Mouse (Mus musculus) ES-E14 (cell line): ENCODE results near the gene Cdc6. TPM values are rescaled to one million over a fixed set of nuclear protein-coding genes. Genes with fewer than 3 reads are reported as not detected.

ENCODE experiments used
- DNase-seq: peaks from one replicate; pipeline ENCODE4 v3.0.0-alpha.2; 2013; ENCODE audit warnings: low read depth, low spot score
- H3K27ac ChIP-seq: 2 replicates; pipeline ENCODE4 v1.5.1; 2012; ENCODE audit warnings: low read depth, mild to moderate bottlenecking, low read length, moderate library complexity, mixed read lengths; ENCODE audit not compliant: poor library complexity, insufficient read depth, severe bottlenecking
- H3K36me3 ChIP-seq: 2 replicates; pipeline ENCODE4 v1.6.1; 2012; ENCODE audit warnings: mild to moderate bottlenecking, low read length, moderate library complexity, mixed read lengths; ENCODE audit not compliant: control insufficient read depth, poor library complexity, insufficient read depth, severe bottlenecking
- H3K4me1 ChIP-seq, 2 experiments: fragments of 150-350 bp in 1 of 2; sonication (generic) in 1 of 2; 2 replicates each; pipeline ENCODE4 v1.6.1; 2012; ENCODE audit warnings: low read length in 2 of 2, mild to moderate bottlenecking in 1 of 2, mixed read lengths in 1 of 2; ENCODE audit not compliant: control insufficient read depth in 2 of 2, insufficient read depth in 2 of 2, poor library complexity in 1 of 2
- H3K4me3 ChIP-seq, 2 experiments: fragments of 150-350 bp in 1 of 2; sonication (generic) in 1 of 2; 2 replicates each; pipeline ENCODE4 v1.5.1; 2012; ENCODE audit warnings: low read length in 2 of 2, low read depth in 1 of 2, mild to moderate bottlenecking in 1 of 2, mixed read lengths in 1 of 2; ENCODE audit not compliant: insufficient read depth in 1 of 2, poor library complexity in 1 of 2, severe bottlenecking in 1 of 2
- H3K9ac ChIP-seq: 2 replicates; pipeline ENCODE4 v1.6.1; 2012; ENCODE audit warnings: low read depth, mild to moderate bottlenecking, low read length, mixed read lengths; ENCODE audit not compliant: poor library complexity, insufficient read depth, severe bottlenecking
- H3K9me3 ChIP-seq: fragments of 150-350 bp; sonication (generic); 2 replicates; pipeline ENCODE4 v1.6.1; 2012; ENCODE audit warnings: low read depth, mild to moderate bottlenecking, low read length; ENCODE audit not compliant: control insufficient read depth, insufficient read depth
- CHD2 ChIP-seq: IDR thresholded peaks from 2 replicates; pipeline ENCODE4 v1.6.1; 2014; ENCODE audit warnings: mild to moderate bottlenecking, low read depth, low read length, inconsistent platforms
- HCFC1 ChIP-seq: IDR thresholded peaks from 2 replicates; pipeline ENCODE4 v1.6.1; 2012; ENCODE audit warnings: low read length, inconsistent platforms, borderline replicate concordance; ENCODE audit not compliant: insufficient read depth
- MAFK ChIP-seq: IDR thresholded peaks from 2 replicates; pipeline ENCODE4 v1.6.1; 2014; ENCODE audit warnings: mild to moderate bottlenecking, low read depth, low read length, inconsistent platforms; ENCODE audit not compliant: insufficient read depth
- ZC3H11A ChIP-seq: IDR thresholded peaks from 2 replicates; pipeline ENCODE4 v1.6.1; 2012; ENCODE audit warnings: low read depth, mild to moderate bottlenecking, inconsistent platforms, low read length, borderline replicate concordance
- ZNF384 ChIP-seq: IDR thresholded peaks from 2 replicates; pipeline ENCODE4 v1.6.1; 2012; ENCODE audit warnings: low read depth, low read length, inconsistent platforms
- in situ Hi-C, 2 experiments: fragments of 600-800 bp; cut with MboI; formaldehyde crosslinking; loops; one replicate each; pipeline ENCODE4 v1.15.1; 2025; ENCODE audit warnings: low sequenced_read_pairs in 2 of 2, inconsistent platforms in 1 of 2; ENCODE audit not compliant: unreplicated experiment in 2 of 2
- total RNA-seq: library from RNA; depleted of rRNA; stranded (reverse); fragments of 300-350 nt; gene quantifications from 2 replicates; pipeline ENCODE4 v1.2.3, GENCODE M21; 2012

Cdc6 gene
- total RNA-seq, 1 experiment, result 51.3 TPM

- no peak overlapping the region for H3K9ac ChIP-seq
- H3K36me3 ChIP-seq, result 0 out of 2 replicates have a peak, but pooled peaks cover 4% of the 10 kb centered on the region
- no peak for DNase-seq
- H3K4me1 ChIP-seq, result peaks cover 2 to 9% of the 10 kb centered on the region in 2 experiments; a peak in 1 of 4 replicates
- H3K27ac ChIP-seq, result no peak overlapping the region
- no peaks in the 10 kb centered on the region for H3K9me3 ChIP-seq
- in situ Hi-C loops, result no loop called here
- TF ChIP-seq MAFK (no peak), ZNF384 (no peak), ZC3H11A (no peak), CHD2 (no peak), HCFC1 (no peak)
- no peak overlapping the region for H3K4me3 ChIP-seq
Measured at GRCm38 (mm10) chr11:98871416-98871815, 36.2 kb upstream of the Cdc6 start.

GRCm38 (mm10) chr11:98872040-98872439 is 35.6 kb upstream of the Cdc6 start:
- no peak for DNase-seq
- H3K9me3 ChIP-seq, result no peaks in the 10 kb centered on the region
- no peak overlapping the region for H3K4me3 ChIP-seq
- in situ Hi-C loops, result no loop called here
- H3K4me1 ChIP-seq, result peaks cover 2 to 10% of the 10 kb centered on the region in 2 experiments; a peak in 1 of 4 replicates
- TF ChIP-seq ZC3H11A (no peak), HCFC1 (no peak), MAFK (no peak), CHD2 (no peak), ZNF384 (no peak)
- no peak overlapping the region for H3K27ac ChIP-seq
- 0 out of 2 replicates have a peak, but pooled peaks cover 4% of the 10 kb centered on the region for H3K36me3 ChIP-seq
- H3K9ac ChIP-seq, result no peak overlapping the region

GRCm38 (mm10) chr11:98873900-98874299 is 33.7 kb upstream of the Cdc6 start:
- no peaks in the 10 kb centered on the region for H3K36me3 ChIP-seq
- no peak overlapping the region for H3K27ac ChIP-seq
- H3K9me3 ChIP-seq, result no peaks in the 10 kb centered on the region
- no peak overlapping the region for H3K4me3 ChIP-seq
- no peak for TF ChIP-seq MAFK
- no peak for TF ChIP-seq ZC3H11A
- TF ChIP-seq ZNF384, result no peak
- in situ Hi-C loops, result no loop called here
- H3K9ac ChIP-seq, result no peak overlapping the region
- no peak for DNase-seq
- peaks cover 2 to 11% of the 10 kb centered on the region in 2 experiments; a peak in 1 of 4 replicates for H3K4me1 ChIP-seq

GRCm38 (mm10) chr11:98877001-98877400 is 30.6 kb upstream of the Cdc6 start:
- no peak for TF ChIP-seq MAFK
- TF ChIP-seq CHD2, result no peak
- TF ChIP-seq ZNF384, result no peak
- TF ChIP-seq HCFC1, result no peak
- TF ChIP-seq ZC3H11A, result no peak
- H3K9ac ChIP-seq, result no peak overlapping the region
- H3K9me3 ChIP-seq, result no peaks in the 10 kb centered on the region
- no peak overlapping the region for H3K27ac ChIP-seq
- DNase-seq, result no peak
- no peak overlapping the region for H3K4me3 ChIP-seq
- peaks cover 2% of the 10 kb centered on the region; the same call in 1 of the 2 replicates for H3K36me3 ChIP-seq
- peaks cover 2 to 12% of the 10 kb centered on the region in 2 experiments; a peak in 1 of 4 replicates for H3K4me1 ChIP-seq
- in situ Hi-C loops, result no loop called here

- in situ Hi-C loops, result no loop called here
- Histone ChIP-seq H3K4me3 (no peak overlapping the region), H3K36me3 (no peaks in the 10 kb centered on the region; the same call in 1 of the 2 replicates), H3K9me3 (no peaks in the 10 kb centered on the region), H3K9ac (no peak overlapping the region), H3K27ac (no peak overlapping the region), H3K4me1 (peaks cover 0 to 10% of the 10 kb centered on the region in 2 experiments; a peak in 1 of 4 replicates)
- TF ChIP-seq HCFC1, result no peak
- no peak for TF ChIP-seq MAFK
- no peak for TF ChIP-seq CHD2
- no peak for TF ChIP-seq ZNF384
- no peak for TF ChIP-seq ZC3H11A
- no peak for DNase-seq
Measured at GRCm38 (mm10) chr11:98887703-98888102, 19.9 kb upstream of the Cdc6 start.
